16 mouse cellular contexts compared by ENCODE assay signal in genomic region chr15:12435910-12436309, GRCm38 (mm10).
DNase-seq lines count a peak whose midpoint lies in the region; ATAC-seq and TF ChIP-seq lines count a peak whose summit lies in the region.
"Had no signal": no experiment of that assay in that cellular context is flagged by ENCODE, and none has a peak within 500 bp of the region (broad histone marks: within the 10 kb centered on the region; RNA-seq: fewer than 3 reads in every experiment).

No protein-coding gene starts in this region.

- no peak for TF ChIP-seq POLR2A in bone marrow macrophage, adult 2 months (IDR thresholded peaks at IDR 0.05; ENCODE audit: borderline replicate concordance, low read depth, low read length)

- no peaks in the 10 kb centered on the region for H3K9me3 ChIP-seq in hindbrain, embryonic 10.5 days
- no peaks in the 10 kb centered on the region for H3K9me3 ChIP-seq in hindbrain, embryonic 14.5 days (ENCODE audit: control insufficient read depth, low read length)
- no peaks in the 10 kb centered on the region for H3K9me3 ChIP-seq in liver, postnatal 0 days (ENCODE audit: low read length)
- H3K9me3 ChIP-seq: lung, embryonic 15.5 days had no signal

- no peak for TF ChIP-seq EP300 in liver, postnatal 0 days (IDR thresholded peaks at IDR 0.05; ENCODE audit: low read depth)

- peak overlapping the region; percentile 36; the same call in 1 of the 2 replicates for H3K27ac ChIP-seq in hindbrain, embryonic 10.5 days
- no peak overlapping the region for H3K27ac ChIP-seq in hindbrain, embryonic 14.5 days
- H3K27ac ChIP-seq in bone marrow macrophage, adult 2 months (ENCODE audit: insufficient read depth, low read depth, low read length) = peak overlapping the region; percentile 9; the same call in 1 of the 2 replicates
- peak overlapping the region; percentile 44; the same call in 1 of the 2 replicates for H3K27ac ChIP-seq in liver, postnatal 0 days (ENCODE audit: low read depth)
- H3K27ac ChIP-seq: hindbrain, postnatal 0 days; left cerebral cortex, adult 2 months; lung, embryonic 15.5 days had no signal

- H3K27me3 ChIP-seq in hindbrain, embryonic 10.5 days (ENCODE audit: insufficient read depth, poor library complexity, severe bottlenecking) = no peaks in the 10 kb centered on the region
- H3K27me3 ChIP-seq in hindbrain, embryonic 14.5 days (ENCODE audit: control insufficient read depth, insufficient read depth, low read length) = no peaks in the 10 kb centered on the region
- no peaks in the 10 kb centered on the region for H3K27me3 ChIP-seq in liver, postnatal 0 days (ENCODE audit: insufficient read depth, low read length)
- H3K27me3 ChIP-seq: lung, embryonic 15.5 days had no signal

- no peaks in the 10 kb centered on the region for H3K36me3 ChIP-seq in hindbrain, embryonic 10.5 days
- H3K36me3 ChIP-seq in hindbrain, embryonic 14.5 days (replicated peaks; ENCODE audit: control insufficient read depth, insufficient read depth) = no peaks in the 10 kb centered on the region
- H3K36me3 ChIP-seq in liver, postnatal 0 days (replicated peaks; ENCODE audit: insufficient read depth, low read length) = no peaks in the 10 kb centered on the region
- H3K36me3 ChIP-seq: lung, embryonic 15.5 days had no signal

- no peak overlapping the region for H3K4me2 ChIP-seq in hindbrain, embryonic 14.5 days (replicated peaks)
- peak overlapping the region; percentile 32 for H3K4me2 ChIP-seq in liver, postnatal 0 days (ENCODE audit: low read depth, low read length)
- H3K4me2 ChIP-seq: lung, embryonic 15.5 days had no signal

- no peak for TF ChIP-seq CTCF in bone marrow macrophage, adult 2 months (IDR thresholded peaks at IDR 0.05; ENCODE audit: low read depth, low read length)
- no peak for TF ChIP-seq CTCF in liver, postnatal 0 days (IDR thresholded peaks at IDR 0.05; ENCODE audit: low read depth)

- 70% methylated on average over 8 of the region's 8 CpGs for WGBS in hindbrain, embryonic 10.5 days
- WGBS in hindbrain, embryonic 14.5 days = 81% methylated on average over 8 of the region's 8 CpGs
- 32% methylated on average over 7 of the region's 8 CpGs for WGBS in liver, postnatal 0 days (ENCODE audit: insufficient replicate concordance)

- no peak for DNase-seq in hindbrain, embryonic 10.5 days (ENCODE audit: low spot score)
- DNase-seq in hindbrain, embryonic 14.5 days (ENCODE audit: low spot score) = no peak
- peak; percentile 39 for DNase-seq in liver, postnatal 0 days
- DNase-seq in thymus, postnatal 14 days = peak; percentile 76
- no peak for DNase-seq in kidney, adult 9 months
- DNase-seq in lung, postnatal 36 days = no peak
- no peak for DNase-seq in urinary bladder, adult 18-20 months (ENCODE audit: low spot score in 2 of 2)
- DNase-seq: cerebellum, adult 9-10 months; forebrain, postnatal 0 days; heart, adult 18-20 months; kidney, postnatal 36 days had no signal

- ATAC-seq in hindbrain, embryonic 14.5 days (ENCODE audit: low FRiP score) = no peak
- peak; percentile 34; the same call in 1 of the 2 replicates for ATAC-seq in liver, postnatal 0 days
- ATAC-seq: forebrain, postnatal 0 days; hindbrain, postnatal 0 days; midbrain, embryonic 16.5 days had no signal

- no peak overlapping the region for H3K4me3 ChIP-seq in hindbrain, embryonic 10.5 days
- no peak overlapping the region for H3K4me3 ChIP-seq in hindbrain, embryonic 14.5 days (replicated peaks; ENCODE audit: low read length)
- H3K4me3 ChIP-seq in bone marrow macrophage, adult 2 months (ENCODE audit: insufficient read depth, low read length) = no peak overlapping the region
- H3K4me3 ChIP-seq in liver, postnatal 0 days (ENCODE audit: low read depth, low read length) = no peak overlapping the region
- H3K4me3 ChIP-seq: left cerebral cortex, adult 2 months; lung, embryonic 15.5 days had no signal

- H3K9ac ChIP-seq in hindbrain, embryonic 14.5 days = no peak overlapping the region
- no peak overlapping the region; the same call in 1 of the 2 replicates for H3K9ac ChIP-seq in liver, postnatal 0 days (replicated peaks)
- H3K9ac ChIP-seq: forebrain, postnatal 0 days; lung, embryonic 15.5 days had no signal

- H3K4me1 ChIP-seq in hindbrain, embryonic 10.5 days (replicated peaks) = peaks cover 43% of the 10 kb centered on the region
- no peaks in the 10 kb centered on the region for H3K4me1 ChIP-seq in hindbrain, embryonic 14.5 days (replicated peaks; ENCODE audit: control insufficient read depth, insufficient read depth, low read length)
- peaks cover 70% of the 10 kb centered on the region for H3K4me1 ChIP-seq in bone marrow macrophage, adult 2 months (ENCODE audit: control insufficient read depth, insufficient read depth, low read length)
- peaks cover 22% of the 10 kb centered on the region for H3K4me1 ChIP-seq in liver, postnatal 0 days (ENCODE audit: insufficient read depth)

Comparison
In these comparisons a context has a peak if more than half of its experiments do, and no peak if none do; other contexts are left out.
1. DNase-seq: peak in liver, postnatal 0 days (single experiment) and thymus, postnatal 14 days (single experiment); none in hindbrain, embryonic 10.5 days (single experiment), hindbrain, embryonic 14.5 days (single experiment), kidney, adult 9 months (single experiment), lung, postnatal 36 days (single experiment) and urinary bladder, adult 18-20 months (0 of 2).